Mouse (Mus musculus): Measurements from ENCODE around the gene Rbm28.

Rbm28 gene

DNA sequence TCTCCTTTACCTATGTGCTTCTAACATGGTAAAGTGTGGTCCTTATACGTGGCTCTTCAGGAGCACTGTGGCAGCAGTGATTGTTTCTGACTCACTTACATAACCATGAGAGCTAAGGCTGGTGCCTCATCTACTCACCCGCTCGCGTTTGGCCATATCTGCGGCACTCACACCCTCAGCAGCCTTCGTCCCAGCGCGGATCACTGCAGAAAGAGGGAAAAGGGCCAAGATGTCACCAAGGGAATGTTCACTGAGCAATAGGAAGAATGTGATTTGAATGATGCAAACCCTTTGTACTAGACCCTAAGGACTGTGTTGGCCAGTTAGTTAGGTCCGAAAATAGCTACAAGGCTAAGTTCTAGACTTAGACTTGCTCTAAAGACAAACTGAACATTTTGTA, 27.4 kb downstream of the Rbm28 start:
- peak; percentile 5 for DNase-seq

GRCm38 (mm10) chr6:29133100-29133499, 31.7 kb downstream of the Rbm28 start:
- DNase-seq = no peak

DNA sequence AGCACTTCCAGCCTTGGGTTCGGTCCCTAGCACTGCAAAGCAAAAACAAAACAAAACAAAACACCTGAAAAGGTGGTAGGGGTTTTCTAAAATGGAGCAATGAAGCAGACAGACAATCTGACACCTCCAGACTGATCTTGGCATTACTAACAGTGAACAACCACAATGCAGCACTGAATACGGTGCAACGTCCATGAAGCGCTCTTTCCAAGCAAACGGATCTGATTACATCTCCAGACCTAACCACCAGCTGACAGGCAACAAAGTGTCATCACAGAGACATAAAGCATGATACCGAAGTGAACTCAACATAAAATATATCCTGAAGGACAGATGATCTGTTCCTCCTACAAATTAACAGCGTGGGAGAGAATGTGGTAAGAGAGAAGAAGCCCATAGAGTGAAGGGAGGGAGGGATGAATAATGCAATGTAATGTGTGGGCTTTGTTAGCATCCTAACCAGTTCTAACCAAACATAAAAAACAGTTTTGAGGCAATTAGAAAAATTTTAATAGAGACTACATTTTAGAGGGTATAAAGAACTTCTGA, 37.9 kb downstream of the Rbm28 start:
- DNase-seq = no peak

GRCm38 (mm10) chr6:29119990-29120389, 44.8 kb downstream of the Rbm28 start:
- no peak for DNase-seq

GRCm38 (mm10) chr6:29118963-29119362, 45.8 kb downstream of the Rbm28 start:
- DNase-seq = no peak

DNA sequence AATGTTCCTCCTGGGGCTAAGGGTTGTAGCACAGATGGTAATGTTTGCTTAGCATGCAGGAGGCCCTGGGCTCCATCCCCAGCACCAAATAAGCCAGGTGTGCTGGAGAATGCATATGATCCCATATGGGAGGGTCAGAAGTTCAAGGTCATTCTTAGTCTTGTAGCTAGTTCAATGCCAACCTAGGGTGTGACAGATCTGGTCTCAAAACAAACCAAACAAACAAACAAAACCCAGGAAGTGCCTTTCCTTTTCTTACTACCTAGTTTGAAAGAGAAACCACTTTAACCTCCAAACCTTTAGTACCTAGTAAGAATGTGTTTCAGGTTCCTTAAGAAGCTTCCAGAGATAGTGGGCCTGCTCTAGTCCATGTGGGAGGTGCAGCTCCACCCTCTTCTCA, 46.6 kb downstream of the Rbm28 start:
- DNase-seq = no peak

GRCm38 (mm10) chr6:29117417-29118104, 47.2 kb downstream of the Rbm28 start:
- DNase-seq = peak; percentile 90

DNA sequence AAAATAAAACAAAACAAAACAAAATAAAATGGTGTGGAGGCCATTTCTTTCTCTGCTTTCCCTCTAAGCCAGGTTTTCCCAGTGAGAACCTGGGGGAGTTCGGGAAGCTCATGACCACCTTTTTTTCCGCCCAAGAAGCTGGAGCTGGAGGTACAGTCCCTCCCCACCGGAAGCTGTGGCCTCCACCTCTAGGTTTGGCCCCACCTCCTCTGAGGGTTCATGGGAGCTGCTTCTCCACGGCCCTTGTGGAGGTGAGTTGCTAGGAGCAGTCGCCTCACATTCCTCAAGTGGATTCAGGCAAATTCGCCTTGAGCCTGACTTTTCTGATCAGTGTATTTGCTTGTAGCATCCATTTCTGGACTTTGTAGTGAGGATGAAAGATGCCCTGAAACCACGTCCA, 49.0 kb downstream of the Rbm28 start:
- DNase-seq = no peak

DNA sequence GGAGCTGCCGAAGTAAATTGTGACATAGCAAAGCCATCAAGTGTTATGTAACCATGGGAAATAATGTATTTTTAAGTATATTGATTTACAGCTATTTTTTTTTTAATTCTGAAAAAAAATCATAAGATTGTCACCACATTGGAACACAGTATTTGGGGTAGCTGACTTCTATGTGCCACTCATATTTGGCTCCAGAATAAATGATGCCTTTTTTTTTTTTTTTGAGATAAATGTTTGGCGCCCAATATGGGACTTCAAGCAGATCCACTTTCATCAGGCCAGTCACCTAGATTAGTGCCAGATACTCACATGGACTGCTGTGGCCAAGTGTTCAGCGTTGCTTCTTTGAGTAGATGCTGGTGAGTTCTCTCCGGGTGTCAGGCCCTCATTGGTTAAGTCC, 53.3 kb downstream of the Rbm28 start:
- DNase-seq = no peak

DNA sequence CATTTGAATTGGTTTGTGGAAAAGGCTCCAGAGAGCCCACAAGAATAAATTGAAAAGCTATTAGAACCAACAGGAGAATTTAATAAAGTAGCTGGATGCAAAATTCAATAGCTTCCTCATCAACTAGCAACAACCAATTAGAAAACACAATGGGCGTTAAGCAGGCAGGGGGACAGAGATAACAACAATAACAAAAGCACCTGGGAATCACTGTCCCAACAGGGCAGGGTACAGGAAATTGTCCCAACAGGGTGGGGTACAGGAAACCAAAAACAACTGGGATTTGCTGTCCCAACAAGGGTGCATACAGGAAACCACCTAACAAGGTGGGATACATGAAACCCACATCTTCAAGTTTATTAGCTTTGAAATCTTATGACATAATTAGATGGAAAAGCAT, 56.4 kb downstream of the Rbm28 start:
- DNase-seq = no peak

GRCm38 (mm10) chr6:29101248-29101864, 63.5 kb downstream of the Rbm28 start:
- no peak for DNase-seq

DNA sequence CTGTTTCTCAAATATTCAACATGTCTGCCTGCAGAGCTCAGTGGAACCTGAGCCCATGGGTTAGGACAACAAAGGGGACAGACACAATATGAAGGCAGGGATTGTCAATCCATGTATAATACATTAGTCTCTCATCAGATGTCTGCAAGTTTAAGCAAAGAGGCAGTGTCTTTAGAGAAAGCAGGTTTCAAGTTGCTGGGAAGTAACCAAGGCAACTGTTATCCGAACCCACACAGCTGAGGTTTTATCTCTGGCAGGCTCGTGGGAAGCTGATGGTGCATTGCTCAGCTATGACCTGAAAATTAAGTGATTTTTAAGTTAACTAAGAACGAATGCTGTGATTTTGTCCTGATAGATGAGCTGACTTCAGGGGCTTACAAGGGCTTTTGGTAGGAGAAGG, 64.4 kb downstream of the Rbm28 start:
- no peak for DNase-seq

DNA sequence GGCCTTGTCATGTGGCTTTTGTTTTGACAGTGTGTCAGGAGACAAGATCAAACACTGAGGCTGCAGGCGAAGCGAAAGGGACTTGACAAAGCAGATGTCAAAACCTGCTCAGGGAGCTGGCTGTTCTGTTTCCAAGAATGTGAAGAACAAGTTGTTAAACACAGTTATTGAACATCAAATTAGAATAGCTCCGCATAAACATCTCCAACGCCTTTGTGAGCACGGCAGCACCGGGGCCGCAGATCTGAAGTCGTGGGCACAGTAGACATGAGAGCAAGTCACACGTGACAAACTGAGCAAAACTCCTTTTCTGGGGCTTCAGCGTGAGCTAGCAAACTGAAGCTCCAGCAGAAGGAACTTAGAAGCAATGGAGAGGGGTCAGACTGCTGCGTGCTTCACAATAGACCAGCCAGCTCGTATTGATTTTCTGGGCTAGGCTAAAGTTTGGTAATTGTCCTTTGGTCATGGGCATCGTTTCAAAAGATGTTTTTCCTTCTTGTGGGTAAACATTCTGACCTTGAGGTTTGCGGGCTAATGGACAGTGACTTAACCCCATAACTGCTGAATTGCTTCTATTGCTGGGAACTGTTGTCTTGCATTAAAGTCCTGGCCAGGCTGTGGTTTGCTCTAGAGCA, 65.2 kb downstream of the Rbm28 start:
- DNase-seq = no peak

DNA sequence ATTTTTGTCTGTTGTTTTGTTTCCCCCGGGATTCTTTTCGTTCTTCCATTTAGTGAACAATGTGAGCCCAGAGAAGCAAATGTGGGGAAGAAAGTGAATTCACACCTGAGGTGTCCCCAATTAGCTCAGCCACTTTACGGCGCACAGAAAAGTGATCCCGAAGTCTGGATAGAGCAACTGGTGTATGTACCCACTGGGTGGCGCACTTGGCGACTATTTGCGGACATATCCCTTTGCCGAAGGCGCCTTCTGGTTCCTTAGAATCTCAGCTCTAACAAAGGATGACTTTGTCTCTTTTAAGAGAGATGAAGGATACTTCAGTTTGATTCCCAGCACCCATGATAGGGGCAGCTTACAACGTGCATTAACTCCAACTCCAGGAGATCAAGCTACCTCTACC, 71.9 kb downstream of the Rbm28 start:
- no peak for DNase-seq

DNA sequence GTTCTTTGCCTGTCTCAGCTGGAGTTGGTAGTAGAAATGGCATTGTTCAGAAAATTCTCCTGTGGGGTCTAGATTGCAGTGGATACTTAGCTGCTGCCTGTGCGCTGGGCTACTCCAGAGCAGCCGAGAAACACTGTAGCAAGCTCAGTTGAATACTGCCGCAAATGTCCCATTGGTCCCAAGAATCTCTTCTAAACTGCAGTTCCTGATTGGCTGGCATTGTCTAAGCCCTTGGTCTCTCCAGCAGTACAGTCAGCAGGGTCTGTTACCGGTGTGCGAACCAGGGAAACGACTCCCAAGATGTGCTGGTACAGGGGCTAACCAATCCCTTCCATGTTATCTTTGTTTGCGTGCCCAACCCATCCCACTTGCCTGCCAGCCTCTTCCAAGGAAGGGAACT, 72.6 kb downstream of the Rbm28 start:
- DNase-seq = no peak

- DNase-seq = no peak
Measured at GRCm38 (mm10) chr6:29087921-29088709, 76.7 kb downstream of the Rbm28 start.

DNA sequence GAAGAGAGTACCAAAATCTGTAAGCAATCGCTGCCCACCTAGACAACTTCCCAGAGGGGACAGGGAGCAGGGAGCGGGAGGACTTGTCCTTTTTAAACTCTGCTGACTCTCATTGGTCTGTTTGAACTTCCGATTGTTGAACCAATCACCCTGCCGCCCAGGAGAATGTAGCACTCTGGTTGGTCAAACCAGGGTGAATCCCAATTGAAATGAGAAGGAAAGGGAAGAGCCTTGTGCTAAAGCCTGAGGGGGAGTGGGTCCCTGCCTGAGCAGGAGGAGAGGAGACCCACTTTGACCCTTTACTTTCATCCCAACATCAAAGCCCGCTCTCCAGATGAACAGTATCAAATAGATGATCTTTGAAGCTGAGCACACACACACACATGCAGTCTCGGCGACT, 80.4 kb downstream of the Rbm28 start:
- DNase-seq = no peak

- no peak for DNase-seq
Measured at GRCm38 (mm10) chr6:29082776-29083354, 81.9 kb downstream of the Rbm28 start.

GRCm38 (mm10) chr6:29081826-29082363, 82.9 kb downstream of the Rbm28 start:
- no peak for DNase-seq

- no peak for DNase-seq
Measured at GRCm38 (mm10) chr6:29079291-29079690, 85.5 kb downstream of the Rbm28 start.

- no peak for DNase-seq
Measured at GRCm38 (mm10) chr6:29074133-29074469, 90.7 kb downstream of the Rbm28 start.

All from kidney, adult 9 months (tissue).